Mouse (Mus musculus) layer of hippocampus, adult 9-10 months (tissue): ENCODE measurements at regions not wholly inside any gene's neighbourhood (a gene's known extent, or its start where the extent isn't known, plus 50 kb on each side); places are given as distances from the start of the nearest gene placed in this dataset.

Source experiments
- DNase-seq: peaks from one replicate; pipeline ENCODE4 v3.0.0; 2022; ENCODE audit warnings: low spot score

DNA sequence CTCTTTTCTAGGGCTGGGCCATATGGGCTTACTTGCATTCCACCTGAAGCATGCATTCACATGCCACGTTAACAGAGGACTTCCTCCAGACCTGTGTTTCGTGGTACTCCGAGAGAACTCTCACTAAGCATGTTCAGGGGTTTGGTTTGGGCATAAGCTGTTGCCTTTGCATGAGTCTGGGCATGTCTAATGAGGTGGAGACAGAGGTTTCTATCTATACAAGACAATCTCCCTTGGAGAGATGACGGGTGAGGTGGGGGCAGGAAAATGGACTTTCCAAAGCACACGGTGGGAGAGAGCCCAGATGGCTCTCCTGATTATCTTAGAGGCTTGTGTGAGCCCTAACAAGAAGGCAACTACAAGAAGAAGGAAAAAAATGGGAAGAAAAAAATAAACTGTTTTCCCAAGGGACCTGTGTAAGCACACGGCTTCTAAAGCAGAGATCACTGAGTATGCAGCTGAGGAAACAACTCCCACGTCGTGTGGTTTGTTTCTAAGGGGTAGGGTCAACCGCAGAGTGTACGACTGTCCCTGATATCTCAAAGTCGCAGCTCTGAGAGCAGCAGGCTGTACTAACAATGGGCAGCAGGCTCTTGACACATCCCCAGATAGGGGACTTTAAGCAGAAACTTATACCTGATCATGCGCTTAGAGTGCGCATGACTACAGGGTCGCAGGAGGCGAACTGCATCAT is 50.7 kb upstream of the Intu start:
- DNase-seq, result no peak
